Comparison of ENCODE assay signal across 15 mouse cellular contexts in genomic region chr4:99946516-99946915, GRCm38 (mm10).
"Had no signal": no experiment of that assay in that cellular context is flagged by ENCODE, and none has a peak within 500 bp of the region (broad histone marks: within the 10 kb centered on the region; RNA-seq: fewer than 3 reads in every experiment).

No protein-coding gene starts in this region.

- H3K9me3 ChIP-seq: limb, embryonic 10.5 days; limb, embryonic 13.5 days; liver, embryonic 12.5 days; liver, embryonic 15.5 days had no signal

- H3K36me3 ChIP-seq: limb, embryonic 10.5 days; limb, embryonic 13.5 days; liver, embryonic 12.5 days; liver, embryonic 15.5 days had no signal

- H3K9ac ChIP-seq: limb, embryonic 13.5 days; liver, embryonic 12.5 days; liver, embryonic 15.5 days had no signal

- H3K27ac ChIP-seq: kidney, postnatal 0 days; layer of hippocampus, adult 2 months; limb, embryonic 10.5 days; limb, embryonic 13.5 days; liver, embryonic 12.5 days; liver, embryonic 15.5 days had no signal

- H3K27me3 ChIP-seq: limb, embryonic 13.5 days; liver, embryonic 12.5 days; liver, embryonic 15.5 days had no signal

- H3K4me3 ChIP-seq: layer of hippocampus, adult 2 months; limb, embryonic 10.5 days; limb, embryonic 13.5 days; liver, embryonic 12.5 days; liver, embryonic 15.5 days had no signal

- H3K4me2 ChIP-seq: limb, embryonic 13.5 days; liver, embryonic 12.5 days; liver, embryonic 15.5 days; midbrain, embryonic 11.5 days had no signal

- H3K4me1 ChIP-seq: limb, embryonic 10.5 days; limb, embryonic 13.5 days; liver, embryonic 12.5 days; liver, embryonic 15.5 days had no signal

- DNase-seq: kidney, adult 9 months; kidney, postnatal 25 days; layer of hippocampus, adult 9-11 months; liver; lung, adult 18-20 months; lung, postnatal 4 days; thymus, adult 18-20 months; thymus, postnatal 36 days had no signal
